Mouse (Mus musculus) layer of hippocampus, postnatal 10 days (tissue): ENCODE measurements at regions not wholly inside any gene's neighbourhood (a gene's known extent, or its start where the extent isn't known, plus 50 kb on each side); places are given as distances from the start of the nearest gene placed in this dataset.
"Not testable (repeated sequence)": the region's sequence is repeated elsewhere in the genome, so short reads cannot be mapped to it uniquely, and the experiment has no call there.

Experiments used
- DNase-seq, 2 experiments: peaks; one replicate each; pipeline ENCODE4 v3.0.0; 2021; ENCODE audit warnings: low spot score in 2 of 2

DNA sequence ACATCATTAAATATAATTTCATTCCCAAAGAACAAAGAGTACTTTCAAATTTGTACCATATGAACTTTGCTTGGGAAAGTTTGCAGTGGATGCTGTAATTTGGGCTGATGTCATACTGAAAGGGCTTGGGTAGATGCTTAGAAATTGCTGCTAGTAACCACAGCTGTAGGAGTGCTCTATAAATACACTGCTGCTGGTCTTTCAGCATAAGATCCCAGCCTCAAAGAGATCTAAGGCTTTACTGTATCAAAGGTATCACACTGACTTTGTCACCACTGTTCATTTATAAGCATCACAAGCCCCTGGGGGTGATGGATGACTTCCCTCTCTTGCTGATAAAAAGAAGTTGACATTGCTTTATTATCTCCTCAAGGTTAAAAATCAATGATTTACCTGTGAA, 497.2 kb downstream of the Pla2g4a start:
- no peak for DNase-seq

DNA sequence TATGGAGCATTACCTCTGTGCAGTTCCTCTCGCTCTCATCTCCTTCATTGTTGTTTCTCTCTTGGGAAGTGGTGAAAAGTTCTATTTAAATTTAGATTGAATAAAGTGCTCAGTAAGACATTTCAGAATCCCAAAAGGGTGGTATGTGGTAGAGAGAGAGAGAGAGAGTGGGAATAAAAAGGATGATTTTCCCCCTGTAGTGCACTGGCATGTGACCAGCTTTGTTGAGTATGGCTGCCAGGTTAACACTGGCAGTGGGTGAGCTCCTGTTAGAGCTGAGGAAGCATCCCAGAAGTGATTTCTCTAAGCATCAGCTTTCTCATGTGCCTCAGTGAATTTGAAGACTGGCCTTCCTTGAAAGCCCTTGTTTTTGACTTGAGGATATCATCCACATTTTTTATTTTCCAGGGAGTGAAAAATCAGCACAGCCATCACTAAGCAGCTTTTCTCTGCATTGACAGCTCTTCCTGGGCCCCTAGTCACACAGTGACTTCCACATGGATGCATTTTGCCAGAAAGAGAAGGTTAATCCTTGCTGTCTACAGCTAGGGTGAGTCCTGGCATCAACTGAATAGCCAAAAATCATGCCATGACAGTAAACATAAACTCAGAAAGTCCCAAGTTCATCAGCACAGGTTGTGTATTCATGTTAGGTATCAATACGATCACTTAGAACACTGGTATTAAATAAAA, 511.1 kb downstream of the Pla2g4a start:
- no peak for DNase-seq

DNA sequence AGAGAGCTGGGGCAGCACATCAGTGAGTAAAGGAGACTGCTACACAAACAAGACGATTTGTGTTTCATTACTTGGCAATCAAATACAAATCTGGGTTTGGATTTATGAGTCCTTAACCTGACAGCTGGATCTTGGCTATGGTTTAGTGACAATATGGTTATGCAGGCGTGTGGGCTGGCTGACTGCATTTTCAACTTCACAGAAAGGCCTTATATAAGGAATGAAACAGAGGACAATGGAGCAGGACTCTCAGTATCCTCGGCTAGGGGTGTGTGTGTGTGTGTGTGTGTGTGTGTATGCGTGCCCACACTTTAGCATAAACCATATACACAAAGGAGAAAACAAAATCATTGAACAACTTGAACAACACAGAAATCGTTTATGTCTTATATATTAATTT, 512.6 kb downstream of the Pla2g4a start:
- DNase-seq = no peak

DNA sequence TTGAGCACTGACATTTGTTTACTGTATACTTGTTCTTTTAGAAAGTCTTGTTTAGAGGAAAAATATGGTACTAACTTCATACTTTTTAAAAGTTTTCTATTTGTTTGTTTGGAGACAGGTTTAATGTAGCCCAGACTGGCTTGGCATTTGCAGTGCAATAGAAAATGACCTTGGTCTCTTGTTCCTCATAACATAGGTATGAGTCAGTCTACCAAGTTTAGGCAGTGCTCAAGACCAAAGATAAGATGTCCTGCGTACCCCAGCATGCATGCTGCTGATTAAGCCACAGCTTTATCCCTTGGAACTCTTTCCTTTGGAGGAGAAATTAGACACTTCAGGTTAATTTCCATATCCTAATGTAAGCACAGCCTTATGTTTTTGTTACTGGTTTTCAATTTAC, 550.1 kb downstream of the Pla2g4a start:
- DNase-seq = no peak

DNA sequence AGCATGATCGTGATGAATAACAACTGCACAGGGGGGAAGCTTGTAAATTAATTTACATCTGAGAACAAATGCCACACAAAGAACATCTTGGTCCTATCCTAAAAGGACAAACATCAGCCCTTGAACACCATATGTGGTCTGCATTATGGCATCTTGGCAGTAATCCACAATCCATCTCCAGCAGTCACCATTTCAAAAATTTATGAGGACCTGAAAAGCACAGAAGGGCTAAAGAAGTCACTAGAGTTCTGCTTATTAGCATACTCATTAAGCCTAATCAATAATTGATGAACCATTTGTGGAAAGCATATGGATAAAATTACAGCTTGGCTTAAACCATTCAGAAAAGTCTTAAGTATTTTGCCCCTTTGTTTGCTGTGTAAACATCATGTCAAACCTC, 555.7 kb downstream of the Pla2g4a start:
- no peak for DNase-seq

DNA sequence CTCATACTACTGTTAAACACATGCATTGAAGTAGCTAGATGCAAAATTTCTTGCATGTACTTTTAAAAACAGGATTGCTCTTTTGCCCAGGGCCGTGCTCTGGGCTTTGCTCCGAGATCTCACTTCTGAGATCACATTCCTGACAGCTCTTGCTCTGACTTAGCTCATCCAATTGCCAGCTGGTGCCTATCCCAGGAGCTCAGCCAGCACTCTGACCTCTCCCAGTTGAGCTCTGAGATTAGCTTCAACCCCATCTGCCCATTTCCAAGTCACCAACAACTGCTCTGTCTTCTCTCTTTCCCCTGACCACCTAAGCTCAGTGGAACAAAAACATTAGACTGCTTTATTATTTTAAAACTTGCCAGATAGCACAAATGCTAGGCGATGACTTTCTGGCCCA, 572.4 kb downstream of the Pla2g4a start:
- no peak for DNase-seq

DNA sequence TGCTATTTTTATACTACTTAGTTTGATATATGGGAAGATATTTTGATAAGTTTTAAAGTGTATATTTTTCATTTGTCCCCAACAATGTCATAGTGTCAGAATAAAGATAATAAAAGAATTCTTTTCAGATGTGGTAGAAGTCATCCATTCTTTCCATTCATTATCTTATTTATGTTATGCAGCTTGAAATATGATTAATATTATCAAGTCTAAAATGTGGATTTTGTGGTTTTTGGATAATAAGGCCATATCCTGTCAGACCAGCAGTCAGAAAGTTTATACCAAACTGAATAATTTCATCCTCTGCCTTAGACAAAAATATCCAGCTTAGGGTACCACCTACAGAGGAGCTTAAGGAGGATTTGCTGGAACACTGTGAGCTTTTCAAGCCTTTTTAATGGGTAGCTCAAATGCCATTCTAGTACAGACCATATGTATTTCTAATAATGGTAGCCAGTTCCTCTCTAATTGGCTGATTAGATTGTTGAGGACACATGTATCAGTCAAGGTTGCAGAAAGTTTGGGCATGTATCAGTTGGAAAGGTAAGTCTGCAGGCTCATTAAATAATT, 609.7 kb downstream of the Pla2g4a start:
- no peak for DNase-seq

DNA sequence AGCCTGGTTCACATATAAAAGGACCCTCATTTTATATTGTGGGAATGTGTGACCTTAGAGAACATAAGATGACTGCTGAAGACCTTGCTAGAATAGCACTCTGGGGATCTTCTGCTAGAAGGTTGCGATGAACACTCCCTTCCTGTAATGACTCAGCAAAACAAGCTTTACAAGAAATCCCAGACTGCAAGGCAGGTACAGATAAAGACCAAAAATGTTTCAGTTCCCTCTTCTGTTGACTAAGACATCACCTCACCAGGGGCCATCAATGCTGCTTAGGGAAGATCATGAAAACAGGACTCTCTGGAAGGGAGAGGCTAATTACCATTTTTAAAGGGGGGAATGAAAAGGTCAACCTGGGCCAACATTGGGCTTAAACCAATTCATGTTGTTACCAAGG, 613.7 kb downstream of the Pla2g4a start:
- DNase-seq = no peak

DNA sequence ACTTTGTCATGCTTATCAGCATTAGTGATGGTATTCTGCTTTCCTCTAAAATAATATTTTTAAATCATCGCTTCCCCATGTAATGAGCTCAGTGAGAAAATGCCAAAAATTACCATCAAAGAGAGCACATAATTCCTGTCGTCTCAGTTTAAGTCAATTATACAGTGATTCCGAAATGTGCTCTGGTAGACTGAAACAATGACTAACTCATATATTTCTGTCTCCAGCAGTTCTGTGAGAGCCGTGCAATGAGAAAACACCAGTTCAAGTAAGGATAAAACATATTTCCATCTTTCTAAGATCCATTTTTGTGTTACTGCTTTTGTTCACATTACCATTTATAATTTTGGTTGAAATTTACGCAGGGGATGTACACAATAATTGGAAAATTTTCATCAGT, 622.9 kb downstream of the Pla2g4a start:
- DNase-seq = no peak

DNA sequence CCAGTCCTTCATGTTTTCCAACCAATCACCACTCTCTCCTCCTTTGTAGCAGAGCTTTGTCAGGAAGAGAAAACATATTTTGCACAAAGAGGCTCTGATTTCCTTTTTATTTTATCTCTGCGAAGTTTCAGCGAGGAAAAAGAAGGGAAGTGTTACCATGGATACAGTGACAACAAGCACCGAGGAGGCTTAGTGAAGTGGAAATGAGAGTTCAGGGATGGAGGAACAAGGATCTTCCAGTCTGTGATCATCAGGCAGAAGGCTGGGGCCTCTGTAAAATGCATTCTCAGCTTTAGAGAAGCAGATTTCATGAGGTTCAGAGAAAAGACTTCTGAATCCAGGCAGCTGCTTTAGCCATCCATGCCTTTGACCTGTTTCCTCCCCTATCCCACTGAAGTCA, 628.9 kb downstream of the Pla2g4a start:
- DNase-seq = no peak

DNA sequence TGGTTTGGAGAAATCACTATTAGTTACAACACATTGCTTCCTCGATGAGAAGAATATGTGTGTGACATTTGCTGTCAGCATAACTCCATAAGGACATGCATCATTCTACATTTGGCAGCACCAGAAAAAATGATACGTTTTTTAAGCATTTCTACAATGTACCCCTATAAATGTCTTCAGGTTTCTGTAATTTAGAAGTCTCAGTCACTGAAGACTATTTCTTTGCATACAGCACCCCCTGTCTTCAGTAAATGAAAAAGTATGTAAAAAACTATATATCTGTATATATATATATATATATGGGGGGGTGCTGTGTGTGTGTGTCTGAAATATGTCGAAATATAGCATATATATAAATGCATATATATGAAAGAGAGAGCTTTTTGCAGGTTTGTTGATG, 633.9 kb downstream of the Pla2g4a start:
- no peak for DNase-seq

DNA sequence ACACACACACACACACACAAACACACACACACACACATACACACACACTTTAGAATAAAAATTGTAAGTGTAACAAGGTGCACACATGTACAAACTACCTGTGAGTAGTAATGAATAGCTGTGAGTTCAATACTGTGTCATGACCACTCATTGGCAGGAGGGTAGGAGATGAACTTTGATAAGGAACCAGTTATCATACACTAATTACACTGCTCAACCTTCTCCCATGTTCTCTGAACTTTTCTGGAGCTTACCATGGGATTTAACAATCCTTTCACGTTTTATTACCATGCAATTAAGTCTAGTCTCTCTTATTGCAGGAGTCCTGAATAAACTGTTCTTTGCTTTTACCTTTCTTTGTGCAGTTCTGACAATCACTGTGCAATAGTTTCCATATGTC, 638.0 kb downstream of the Pla2g4a start:
- DNase-seq = no peak

DNA sequence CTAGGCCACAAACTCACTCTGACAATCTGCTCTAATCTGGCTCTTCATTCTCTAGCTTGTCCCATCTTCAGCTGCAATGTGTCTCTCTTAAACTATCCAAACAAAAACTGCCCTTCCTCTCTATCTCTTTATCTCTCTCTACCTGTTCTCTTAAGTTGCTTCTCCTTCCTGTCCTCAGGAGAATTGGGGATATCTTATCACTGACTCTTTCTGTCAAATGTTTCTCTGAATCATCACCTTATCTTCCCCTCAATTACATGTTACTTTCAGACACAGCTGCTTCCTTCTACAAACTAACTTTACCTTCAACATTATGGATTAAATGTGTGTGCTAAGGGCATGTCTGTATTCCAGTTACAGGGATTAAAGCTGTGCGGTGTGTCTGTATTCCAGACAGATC, 671.4 kb downstream of the Pla2g4a start:
- DNase-seq = no peak

DNA sequence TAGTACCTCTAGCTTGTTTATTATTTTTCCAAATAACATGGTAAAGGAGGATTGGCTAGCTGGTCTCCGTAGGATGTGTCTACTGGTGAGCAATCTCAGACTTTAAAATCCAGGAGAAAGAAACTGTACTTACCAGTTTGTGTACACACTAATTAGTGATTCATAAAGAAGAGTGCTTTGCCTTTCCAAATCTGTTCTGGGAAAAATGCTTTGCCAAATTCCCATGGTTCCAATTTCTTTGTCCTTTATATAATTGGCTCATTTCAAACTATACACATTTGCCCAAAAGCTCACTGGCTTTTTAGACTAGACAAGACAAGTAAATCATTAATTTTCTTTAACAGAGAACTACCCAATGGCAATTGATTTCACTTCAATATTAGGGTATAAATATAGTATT, 686.2 kb downstream of the Pla2g4a start:
- no peak for DNase-seq

DNA sequence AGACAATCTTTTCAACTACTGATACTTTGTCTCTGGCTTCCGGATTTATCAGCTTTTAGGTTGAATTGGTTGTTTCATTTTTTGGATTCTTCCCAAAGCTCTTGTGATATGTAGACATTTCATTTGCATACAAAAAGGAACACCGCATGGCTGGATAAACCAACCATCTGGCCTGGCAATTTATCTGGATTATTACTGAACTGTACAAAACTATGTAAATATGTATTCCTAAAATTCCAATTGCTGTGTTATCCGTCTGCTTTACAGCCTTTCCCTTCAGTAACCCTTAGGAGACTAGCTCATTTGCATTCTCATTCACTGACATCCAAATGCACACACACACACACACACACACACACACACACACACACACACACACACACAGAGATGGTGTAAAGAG, 704.2 kb downstream of the Pla2g4a start:
- DNase-seq = no peak

DNA sequence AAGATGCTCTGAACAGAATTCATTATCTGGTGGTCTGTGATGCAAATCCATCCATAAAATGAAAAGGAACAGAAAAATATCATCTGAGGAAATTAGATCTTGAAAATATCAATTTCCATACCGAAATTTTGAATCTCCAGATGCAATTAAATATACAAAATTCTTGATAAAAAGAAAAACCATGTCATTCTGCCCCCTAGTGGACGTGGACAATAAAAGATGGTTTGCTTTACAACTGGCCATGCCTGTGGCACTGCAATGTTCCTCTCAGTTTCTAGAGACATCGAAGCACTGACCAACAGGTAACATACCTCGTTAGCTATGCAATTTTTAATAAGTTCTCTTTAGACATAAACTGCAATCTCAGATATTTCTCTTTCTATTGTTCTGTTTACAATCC, 706.9 kb downstream of the Pla2g4a start:
- DNase-seq = peak; percentile 21 to 35

DNA sequence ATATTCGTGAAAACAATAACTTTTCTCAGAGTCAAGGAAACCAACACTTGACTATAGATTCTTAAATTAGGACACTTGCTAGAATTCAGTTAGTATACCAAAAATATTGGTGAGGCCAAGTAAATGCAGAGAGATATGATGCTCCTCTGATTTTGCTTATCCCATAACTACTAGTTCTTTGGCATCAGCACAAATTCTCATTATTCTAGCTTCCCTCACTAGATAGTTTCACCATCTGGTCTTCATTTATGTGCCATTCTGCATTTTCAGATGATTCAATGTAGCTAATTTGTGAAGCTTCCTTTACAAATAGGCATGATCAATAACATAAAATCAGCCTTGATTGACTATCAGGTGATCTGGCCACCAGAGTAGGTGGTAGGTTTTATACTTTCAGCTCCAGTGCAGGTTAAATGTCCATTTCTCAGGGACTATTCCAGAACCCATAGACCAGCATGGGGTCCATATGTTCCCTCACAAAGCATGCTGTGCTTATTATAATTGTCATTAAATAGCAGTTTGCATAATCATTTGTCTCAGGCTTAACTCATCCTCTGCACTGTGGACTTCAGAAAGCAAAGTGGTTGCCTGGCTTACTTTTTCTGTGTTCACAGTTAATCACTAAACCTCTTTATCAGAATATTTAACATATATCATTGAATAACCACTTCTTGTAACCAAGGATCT, 722.6 kb downstream of the Pla2g4a start:
- DNase-seq = peak in 1 of 2 experiments; percentile 15

DNA sequence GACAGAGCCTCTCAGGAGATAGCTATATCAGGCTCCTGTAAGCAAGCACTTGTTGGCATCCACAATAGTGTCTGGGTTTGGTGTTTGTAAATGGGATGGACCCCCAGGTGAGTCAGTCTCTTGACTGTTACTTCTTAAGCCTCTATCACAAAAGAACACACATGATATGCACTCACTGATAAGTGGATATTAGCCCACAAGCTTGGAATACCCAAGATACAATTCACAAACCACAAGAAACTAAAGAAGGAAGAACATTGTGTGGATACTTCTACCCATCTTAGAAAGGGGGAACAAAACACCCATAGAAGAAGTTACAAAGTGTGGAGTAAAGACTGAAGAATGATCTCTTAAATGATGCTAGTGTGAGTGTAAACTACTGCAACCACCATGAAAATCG, 733.9 kb downstream of the Pla2g4a start:
- DNase-seq = not testable (repeated sequence)

DNA sequence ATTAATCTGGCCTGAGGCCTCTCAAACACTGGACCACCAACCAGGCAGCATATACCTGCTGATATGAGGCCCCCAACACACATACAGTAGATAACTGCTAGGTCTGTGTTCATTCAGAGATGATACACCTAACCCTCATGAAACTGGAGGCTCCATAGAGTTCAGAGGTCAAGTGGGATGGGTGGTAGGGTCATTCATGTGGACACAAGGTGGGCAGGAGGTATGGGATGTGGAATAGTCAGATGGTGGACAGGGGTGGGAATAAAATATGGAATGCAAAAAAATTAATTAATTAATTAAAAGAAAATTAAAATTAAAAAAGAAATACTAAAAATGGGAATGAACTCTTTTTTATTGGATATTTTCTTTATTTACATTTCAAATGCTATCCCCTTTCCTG, 734.7 kb downstream of the Pla2g4a start:
- no peak for DNase-seq

DNA sequence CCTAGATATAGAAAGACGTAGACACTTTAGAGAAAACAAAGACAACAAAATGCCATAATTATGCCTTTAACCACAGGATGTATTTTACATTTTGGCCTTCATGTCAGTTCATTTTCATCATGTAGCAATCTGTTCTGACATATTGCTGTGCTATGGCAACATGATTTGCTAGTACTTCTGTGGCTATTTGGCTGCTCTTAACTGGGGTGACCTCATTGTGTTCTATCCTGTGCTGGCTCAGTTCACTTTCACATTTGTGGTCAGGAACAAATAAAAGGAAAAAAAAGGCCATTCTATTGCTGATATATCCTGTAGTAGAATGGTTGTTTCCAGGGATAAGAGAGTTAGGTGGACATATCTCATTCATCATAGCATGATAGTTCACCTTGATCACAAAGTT, 758.5 kb downstream of the Pla2g4a start:
- DNase-seq = no peak

DNA sequence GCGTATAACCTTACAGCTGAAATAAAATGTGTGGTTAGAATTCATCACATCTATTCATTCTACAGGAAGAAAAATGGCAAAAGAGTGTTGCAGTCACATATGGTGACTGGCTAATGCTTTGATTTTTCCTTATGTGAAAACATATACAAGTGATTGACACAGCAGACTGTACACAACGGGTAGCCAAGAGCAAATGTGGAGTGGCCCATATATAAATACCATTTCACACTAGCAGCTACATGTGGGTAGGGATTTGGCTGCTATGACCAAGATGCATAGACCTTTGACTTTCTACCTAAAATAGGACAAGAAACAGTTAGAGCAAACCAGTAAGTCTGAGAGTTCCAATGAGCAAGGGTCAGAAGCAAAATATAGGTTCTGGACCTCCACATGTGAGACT, 761.8 kb downstream of the Pla2g4a start:
- no peak for DNase-seq

DNA sequence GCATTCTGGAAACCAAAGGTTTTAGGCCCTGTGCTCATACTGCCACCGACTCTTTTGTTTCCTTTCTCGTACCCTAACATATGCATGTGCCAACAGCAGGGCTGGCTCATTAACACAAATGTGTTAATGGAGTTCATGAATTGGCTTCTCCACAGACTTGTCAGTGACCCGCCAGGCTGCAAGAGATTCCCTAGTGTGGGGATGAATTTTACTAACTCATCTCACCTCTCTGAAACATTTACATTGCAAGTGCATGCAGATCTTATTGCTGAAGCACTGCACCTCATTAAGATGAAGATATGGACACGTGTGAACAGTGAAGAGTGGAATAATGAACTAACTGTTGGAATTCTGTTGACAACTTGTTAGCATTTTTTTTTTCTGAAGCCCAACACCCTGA, 762.2 kb downstream of the Pla2g4a start:
- DNase-seq = no peak
